Mouse (Mus musculus) brain, embryonic 14.5 days (tissue): ENCODE measurements around the gene Mysm1.

Experiments used
- CTCF ChIP-seq: fragments of 200-500 bp; IDR thresholded peaks from 2 replicates; pipeline ENCODE4 v1.5.1; 2012; ENCODE audit warnings: inconsistent platforms, mild to moderate bottlenecking, moderate library complexity, borderline replicate concordance; ENCODE audit not compliant: insufficient read depth, insufficient read length; ENCODE audit errors: extremely low read depth
- POLR2A ChIP-seq: fragments of 200-500 bp; IDR thresholded peaks from 2 replicates; pipeline ENCODE4 v1.6.1; 2012; ENCODE audit warnings: mild to moderate bottlenecking, inconsistent platforms, borderline replicate concordance; ENCODE audit not compliant: poor library complexity, insufficient read depth, insufficient read length, severe bottlenecking; ENCODE audit errors: extremely low read depth

GRCm38 (mm10) chr4:94973321-94973720 is 5.6 kb downstream of the Mysm1 start:
- TF ChIP-seq CTCF: no peak
- TF ChIP-seq POLR2A: no peak
